Mouse (Mus musculus) testis, postnatal 14 days (tissue): Measurements from ENCODE around the gene Commd3.

Experiments used
- DNase-seq: peaks from one replicate; pipeline ENCODE4 v3.0.0; 2021; ENCODE audit warnings: low spot score

Commd3 gene

GRCm38 (mm10) chr2:18672133-18672765 is at the start of gene Commd3:
Gene Commd3 (plus strand): TSS chr2:18672384.
- peak; percentile 90 for DNase-seq

GRCm38 (mm10) chr2:18623219-18623618 is 49.0 kb upstream of the Commd3 start:
- no peak for DNase-seq

- DNase-seq: no peak
Measured at GRCm38 (mm10) chr2:18630547-18630946, 41.6 kb upstream of the Commd3 start.

- DNase-seq: peak; percentile 19
Measured at GRCm38 (mm10) chr2:18635052-18635451, 37.1 kb upstream of the Commd3 start.

GRCm38 (mm10) chr2:18648563-18648962 is 23.6 kb upstream of the Commd3 start:
- no peak for DNase-seq

- no peak for DNase-seq
Measured at GRCm38 (mm10) chr2:18654821-18655220, 17.4 kb upstream of the Commd3 start.

- DNase-seq: no peak
Measured at GRCm38 (mm10) chr2:18664003-18664402, 8.2 kb upstream of the Commd3 start.

- DNase-seq: no peak
Measured at GRCm38 (mm10) chr2:18671041-18671440, 1.1 kb upstream of the Commd3 start.

GRCm38 (mm10) chr2:18672766-18673164 is 581 bp downstream of the Commd3 start:
- peak; percentile 45 for DNase-seq

- DNase-seq: no peak
Measured at GRCm38 (mm10) chr2:18673766-18674165, 1.6 kb downstream of the Commd3 start.

GRCm38 (mm10) chr2:18674193-18674902 is 2.2 kb downstream of the Commd3 start:
- no peak for DNase-seq

- no peak for DNase-seq
Measured at GRCm38 (mm10) chr2:18675681-18676456, 3.7 kb downstream of the Commd3 start.

GRCm38 (mm10) chr2:18676457-18676935 is 4.3 kb downstream of the Commd3 start:
- DNase-seq: peak; percentile 88

- peak; percentile 82 for DNase-seq
Measured at GRCm38 (mm10) chr2:18676936-18677491, 4.8 kb downstream of the Commd3 start, which contains the start of gene Bmi1. Gene Bmi1 (plus strand): TSS chr2:18677018.

GRCm38 (mm10) chr2:18677631-18678471 is 5.7 kb downstream of the Commd3 start:
- peak; percentile 75 for DNase-seq

GRCm38 (mm10) chr2:18679701-18680100 is 7.5 kb downstream of the Commd3 start:
- no peak for DNase-seq

GRCm38 (mm10) chr2:18680501-18680900 is 8.3 kb downstream of the Commd3 start:
- no peak for DNase-seq

- DNase-seq: peak; percentile 70
Measured at GRCm38 (mm10) chr2:18680961-18681360, 8.8 kb downstream of the Commd3 start.

- DNase-seq: no peak
Measured at GRCm38 (mm10) chr2:18684062-18684461, 11.9 kb downstream of the Commd3 start.

- DNase-seq: no peak
Measured at GRCm38 (mm10) chr2:18686386-18686785, 14.2 kb downstream of the Commd3 start.

- no peak for DNase-seq
Measured at GRCm38 (mm10) chr2:18686826-18687519, 14.8 kb downstream of the Commd3 start.
